Mouse (Mus musculus) NIH3T3 (cell line): ENCODE data around the gene Rab3il1.
A peak's percentile ranks its signal among the peaks of the same experiment; 100 is the strongest.

Experiments
- DNase-seq: peaks from one replicate; pipeline ENCODE4 v3.0.0-alpha.2; 2012; ENCODE audit warnings: low read depth

Rab3il1 gene

GRCm38 (mm10) chr19:10041388-10042148, 40.1 kb downstream of the Rab3il1 start, which contains the start of gene Fads3:
Gene Fads3, plus strand, starts transcription at chr19:10041569.
- peak; percentile 94 for DNase-seq

GRCm38 (mm10) chr19:10042232-10042631, 40.8 kb downstream of the Rab3il1 start:
- DNase-seq, result peak; percentile 66

- DNase-seq, result no peak
These were observed 41.3 kb downstream of the Rab3il1 start for GRCm38 (mm10) chr19:10042816-10043215.

- DNase-seq, result peak; percentile 88
These were observed 42.2 kb downstream of the Rab3il1 start for GRCm38 (mm10) chr19:10043643-10044042.

- DNase-seq, result no peak
These were observed 44.2 kb downstream of the Rab3il1 start for GRCm38 (mm10) chr19:10045707-10046106.

- no peak for DNase-seq
These were observed 44.9 kb downstream of the Rab3il1 start for GRCm38 (mm10) chr19:10046346-10046745.

- no peak for DNase-seq
These were observed 45.5 kb downstream of the Rab3il1 start for GRCm38 (mm10) chr19:10046983-10047382.

GRCm38 (mm10) chr19:10049533-10049932, 48.1 kb downstream of the Rab3il1 start:
- no peak for DNase-seq

- DNase-seq, result no peak
These were observed 49.0 kb downstream of the Rab3il1 start for GRCm38 (mm10) chr19:10050438-10050837.

GRCm38 (mm10) chr19:10052698-10053097, 51.2 kb downstream of the Rab3il1 start:
- DNase-seq, result no peak

- DNase-seq, result peak; percentile 74
These were observed 52.3 kb downstream of the Rab3il1 start for GRCm38 (mm10) chr19:10053692-10054260.

- no peak for DNase-seq
These were observed 53.0 kb downstream of the Rab3il1 start for GRCm38 (mm10) chr19:10054361-10055075.

- no peak for DNase-seq
These were observed 53.8 kb downstream of the Rab3il1 start for GRCm38 (mm10) chr19:10055261-10055660.

- no peak for DNase-seq
These were observed 54.6 kb downstream of the Rab3il1 start for GRCm38 (mm10) chr19:10055783-10056660.

- DNase-seq, result peak; percentile 68
These were observed 55.2 kb downstream of the Rab3il1 start for GRCm38 (mm10) chr19:10056686-10057085.

- DNase-seq, result no peak
These were observed 56.2 kb downstream of the Rab3il1 start for GRCm38 (mm10) chr19:10057486-10058351.

GRCm38 (mm10) chr19:10058352-10058825, 56.9 kb downstream of the Rab3il1 start:
- DNase-seq, result no peak

- no peak for DNase-seq
These were observed 57.5 kb downstream of the Rab3il1 start for GRCm38 (mm10) chr19:10058876-10059427.

- peak; percentile 76 for DNase-seq
These were observed 58.6 kb downstream of the Rab3il1 start for GRCm38 (mm10) chr19:10059911-10060567.
